Mouse (Mus musculus): ENCODE results near the gene Cfap97d1. TPM values are rescaled to one million over a fixed set of nuclear protein-coding genes. Genes with fewer than 3 reads are reported as not detected.

Cfap97d1 gene
- total and polyA plus RNA-seq, 3 experiments = not detected

DNA sequence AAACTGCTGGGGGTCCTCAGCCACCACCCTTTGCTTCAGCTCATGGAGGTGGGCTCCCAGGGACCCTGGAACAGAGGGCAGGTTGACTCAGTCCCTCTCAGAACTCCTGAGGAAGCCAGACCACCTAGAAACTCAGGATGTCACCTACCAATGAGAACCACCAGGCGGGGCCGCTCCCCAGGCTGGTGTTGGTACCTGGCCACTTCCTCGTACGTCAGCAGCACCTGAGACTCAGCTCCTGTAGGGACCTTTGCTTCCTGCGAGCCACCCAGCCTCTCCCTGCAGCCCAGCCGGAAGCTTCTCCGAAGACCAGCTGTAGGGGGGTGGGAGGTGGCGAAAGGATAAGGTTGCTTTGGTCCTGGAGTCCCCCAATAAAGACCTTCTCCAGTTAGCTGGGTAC, 24.3 kb downstream of the Cfap97d1 start:
- Histone ChIP-seq H3K27me3 (ENCODE audit: insufficient read depth, low read length) (peaks cover 22% of the 10 kb centered on the region), H3K36me3 (replicated peaks) (no peaks in the 10 kb centered on the region), H3K9me3 (replicated peaks) (no peaks in the 10 kb centered on the region; the same call in 1 of the 2 replicates), H3K4me1 (ENCODE audit: insufficient read depth, low read depth, low read length) (no peaks in the 10 kb centered on the region), H3K4me3 (ENCODE audit: low read depth, low read length) (no peak overlapping the region)
- TF ChIP-seq POLR2AphosphoS5 (IDR thresholded peaks at IDR 0.05; ENCODE audit: insufficient replicate concordance, low read depth, low read length) (no peak), CTCF (IDR thresholded peaks at IDR 0.05; ENCODE audit: low read depth, low read length) (no peak), GATA2 (IDR thresholded peaks at IDR 0.05; ENCODE audit: borderline replicate concordance, low read depth, low read length) (no peak), GATA1 (IDR thresholded peaks at IDR 0.05; ENCODE audit: borderline replicate concordance, low read length) (no peak), TAL1 (conservative IDR thresholded peaks at IDR 0.05; ENCODE audit: low read depth, low read length) (no peak)
- DNase-seq (ENCODE audit: low spot score) (no peak), ATAC-seq (ENCODE audit: extremely low read depth, insufficient number of reproducible peaks, low FRiP score, poor library complexity, severe bottlenecking) (no peak)

DNA sequence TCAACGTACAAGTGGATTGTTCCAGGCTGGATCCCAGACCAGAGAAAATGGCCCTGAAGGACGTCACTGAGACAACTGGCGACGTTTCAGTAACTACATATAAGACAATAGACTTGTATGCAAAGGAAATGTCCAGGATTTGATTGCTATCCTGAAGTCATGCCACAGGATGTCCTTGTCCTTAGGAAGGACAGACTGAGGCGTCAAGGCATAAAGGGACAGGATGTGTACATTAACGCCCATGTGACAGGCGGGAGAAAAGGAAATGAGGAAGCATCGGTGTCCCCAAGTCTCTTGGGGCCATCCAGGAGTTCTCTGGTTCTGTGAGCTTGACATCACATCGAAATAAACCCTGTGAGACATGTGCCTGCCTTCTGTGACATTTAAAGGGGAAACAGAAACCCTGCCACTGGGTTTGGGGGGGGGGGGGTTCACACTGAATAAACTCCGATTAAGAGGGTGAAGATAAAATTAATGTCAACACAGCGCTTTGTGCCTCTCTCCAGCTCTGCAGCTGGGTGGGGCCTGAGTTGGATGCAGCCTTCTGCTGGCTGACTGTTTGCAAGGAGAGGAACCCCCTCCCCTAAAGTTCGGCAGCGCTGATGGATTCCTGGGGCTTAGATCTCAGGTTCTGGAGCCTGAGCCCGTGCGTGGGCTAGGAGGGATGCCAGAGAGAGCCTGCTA, 25.0 kb downstream of the Cfap97d1 start:
- TF ChIP-seq CTCF (IDR thresholded peaks at IDR 0.05; ENCODE audit: low read depth, low read length) = no peak
- no peak for TF ChIP-seq TAL1 (conservative IDR thresholded peaks at IDR 0.05; ENCODE audit: low read depth, low read length)
- no peak for TF ChIP-seq GATA2 (IDR thresholded peaks at IDR 0.05; ENCODE audit: borderline replicate concordance, low read depth, low read length)
- no peak for TF ChIP-seq POLR2AphosphoS5 (IDR thresholded peaks at IDR 0.05; ENCODE audit: insufficient replicate concordance, low read depth, low read length)
- TF ChIP-seq GATA1 (IDR thresholded peaks at IDR 0.05; ENCODE audit: borderline replicate concordance, low read length) = no peak
- Histone ChIP-seq H3K4me1 (ENCODE audit: insufficient read depth, low read depth, low read length) (no peaks in the 10 kb centered on the region), H3K9me3 (replicated peaks) (no peaks in the 10 kb centered on the region; the same call in 1 of the 2 replicates), H3K4me3 (ENCODE audit: low read depth, low read length) (no peak overlapping the region), H3K27me3 (ENCODE audit: insufficient read depth, low read length) (peaks cover 24% of the 10 kb centered on the region), H3K36me3 (replicated peaks) (no peaks in the 10 kb centered on the region)
- ATAC-seq (ENCODE audit: extremely low read depth, insufficient number of reproducible peaks, low FRiP score, poor library complexity, severe bottlenecking) (no peak), DNase-seq (ENCODE audit: low spot score) (no peak)

DNA sequence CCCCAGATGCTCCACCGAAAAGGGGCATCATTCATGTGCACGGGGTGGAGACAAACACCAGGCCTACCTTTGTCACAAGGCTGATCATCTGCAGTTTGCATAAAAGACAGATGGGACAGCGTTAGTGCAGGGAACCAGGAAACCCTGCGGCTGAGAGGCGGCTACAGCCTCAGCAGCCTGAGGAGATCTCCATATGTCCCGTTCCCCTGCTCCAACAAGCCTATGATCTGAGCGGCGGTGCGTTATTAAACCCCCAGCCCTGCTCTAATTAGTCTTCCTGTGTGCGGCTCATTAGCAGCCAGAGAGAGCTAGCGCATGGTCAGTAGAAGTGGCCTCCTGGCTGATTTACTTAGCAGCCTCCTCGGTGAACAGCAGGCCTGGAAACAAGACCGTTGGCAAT, 26.1 kb downstream of the Cfap97d1 start:
- TF ChIP-seq CTCF (IDR thresholded peaks at IDR 0.05; ENCODE audit: low read depth, low read length) (no peak), POLR2AphosphoS5 (IDR thresholded peaks at IDR 0.05; ENCODE audit: insufficient replicate concordance, low read depth, low read length) (no peak), GATA2 (IDR thresholded peaks at IDR 0.05; ENCODE audit: borderline replicate concordance, low read depth, low read length) (no peak), GATA1 (IDR thresholded peaks at IDR 0.05; ENCODE audit: borderline replicate concordance, low read length) (no peak), TAL1 (conservative IDR thresholded peaks at IDR 0.05; ENCODE audit: low read depth, low read length) (no peak)
- DNase-seq (ENCODE audit: low spot score) (no peak), ATAC-seq (ENCODE audit: extremely low read depth, insufficient number of reproducible peaks, low FRiP score, poor library complexity, severe bottlenecking) (no peak)
- H3K27me3 ChIP-seq (ENCODE audit: insufficient read depth, low read length) = peaks cover 27% of the 10 kb centered on the region
- H3K9me3 ChIP-seq (replicated peaks) = no peaks in the 10 kb centered on the region
- no peaks in the 10 kb centered on the region for H3K36me3 ChIP-seq (replicated peaks)
- no peaks in the 10 kb centered on the region for H3K4me1 ChIP-seq (ENCODE audit: insufficient read depth, low read depth, low read length)
- no peak overlapping the region for H3K4me3 ChIP-seq (ENCODE audit: low read depth, low read length)

DNA sequence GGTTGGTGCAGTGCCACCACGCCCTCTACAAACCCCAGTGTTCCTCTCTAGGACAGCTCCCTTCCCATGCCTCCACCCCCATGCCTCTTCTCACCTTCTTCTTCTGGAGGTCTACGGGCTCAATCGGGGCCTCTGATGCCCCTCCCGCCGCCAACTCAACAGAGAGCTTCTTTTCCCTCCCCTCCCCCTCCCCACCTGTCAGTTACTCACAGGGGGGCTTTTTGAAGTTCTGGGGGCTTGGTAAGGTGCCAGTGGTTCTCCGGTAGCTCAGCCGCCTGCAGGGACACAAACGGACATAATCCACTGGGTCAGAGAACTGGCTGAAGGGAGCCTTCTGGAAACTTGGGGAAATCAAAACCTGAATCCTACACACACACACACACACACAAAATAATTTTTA, 27.4 kb downstream of the Cfap97d1 start:
- H3K9me3 ChIP-seq (replicated peaks) = no peaks in the 10 kb centered on the region
- peaks cover 29% of the 10 kb centered on the region for H3K27me3 ChIP-seq (ENCODE audit: insufficient read depth, low read length)
- DNase-seq (ENCODE audit: low spot score) (no peak), ATAC-seq (ENCODE audit: extremely low read depth, insufficient number of reproducible peaks, low FRiP score, poor library complexity, severe bottlenecking) (no peak)
- no peaks in the 10 kb centered on the region for H3K36me3 ChIP-seq (replicated peaks)
- no peaks in the 10 kb centered on the region for H3K4me1 ChIP-seq (ENCODE audit: insufficient read depth, low read depth, low read length)
- no peak overlapping the region for H3K4me3 ChIP-seq (ENCODE audit: low read depth, low read length)
- TF ChIP-seq GATA1 (IDR thresholded peaks at IDR 0.05; ENCODE audit: borderline replicate concordance, low read length) (no peak), POLR2AphosphoS5 (IDR thresholded peaks at IDR 0.05; ENCODE audit: insufficient replicate concordance, low read depth, low read length) (no peak), GATA2 (IDR thresholded peaks at IDR 0.05; ENCODE audit: borderline replicate concordance, low read depth, low read length) (no peak), CTCF (IDR thresholded peaks at IDR 0.05; ENCODE audit: low read depth, low read length) (no peak), TAL1 (conservative IDR thresholded peaks at IDR 0.05; ENCODE audit: low read depth, low read length) (no peak)

DNA sequence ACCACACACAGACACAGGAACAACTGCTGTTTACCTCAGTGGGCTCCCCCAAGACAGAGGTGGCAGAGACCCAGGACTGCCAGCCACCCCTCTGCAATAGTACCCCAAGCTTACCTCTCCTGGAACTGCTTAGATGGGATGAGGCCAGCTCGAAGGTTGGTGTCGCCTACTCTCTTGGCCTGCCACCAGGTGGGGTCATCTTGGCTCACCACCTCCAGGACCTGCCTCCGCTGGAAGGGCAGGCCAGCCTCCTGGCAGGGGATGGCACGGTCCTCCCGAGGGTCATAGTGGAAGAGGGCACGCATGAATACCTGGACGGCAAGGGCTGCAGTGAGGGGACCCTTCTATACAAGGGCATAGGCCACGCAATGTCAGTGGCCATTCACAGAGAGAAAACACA, 29.1 kb downstream of the Cfap97d1 start:
- TF ChIP-seq TAL1 (conservative IDR thresholded peaks at IDR 0.05; ENCODE audit: low read depth, low read length) (no peak), CTCF (IDR thresholded peaks at IDR 0.05; ENCODE audit: low read depth, low read length) (no peak), GATA2 (IDR thresholded peaks at IDR 0.05; ENCODE audit: borderline replicate concordance, low read depth, low read length) (no peak), GATA1 (IDR thresholded peaks at IDR 0.05; ENCODE audit: borderline replicate concordance, low read length) (no peak), POLR2AphosphoS5 (IDR thresholded peaks at IDR 0.05; ENCODE audit: insufficient replicate concordance, low read depth, low read length) (no peak)
- no peak for ATAC-seq (ENCODE audit: extremely low read depth, insufficient number of reproducible peaks, low FRiP score, poor library complexity, severe bottlenecking)
- Histone ChIP-seq H3K36me3 (replicated peaks) (no peaks in the 10 kb centered on the region), H3K27me3 (ENCODE audit: insufficient read depth, low read length) (peaks cover 24% of the 10 kb centered on the region), H3K9me3 (replicated peaks) (no peaks in the 10 kb centered on the region), H3K4me1 (ENCODE audit: insufficient read depth, low read depth, low read length) (no peaks in the 10 kb centered on the region), H3K4me3 (ENCODE audit: low read depth, low read length) (no peak overlapping the region)
- no peak for DNase-seq (ENCODE audit: low spot score)

DNA sequence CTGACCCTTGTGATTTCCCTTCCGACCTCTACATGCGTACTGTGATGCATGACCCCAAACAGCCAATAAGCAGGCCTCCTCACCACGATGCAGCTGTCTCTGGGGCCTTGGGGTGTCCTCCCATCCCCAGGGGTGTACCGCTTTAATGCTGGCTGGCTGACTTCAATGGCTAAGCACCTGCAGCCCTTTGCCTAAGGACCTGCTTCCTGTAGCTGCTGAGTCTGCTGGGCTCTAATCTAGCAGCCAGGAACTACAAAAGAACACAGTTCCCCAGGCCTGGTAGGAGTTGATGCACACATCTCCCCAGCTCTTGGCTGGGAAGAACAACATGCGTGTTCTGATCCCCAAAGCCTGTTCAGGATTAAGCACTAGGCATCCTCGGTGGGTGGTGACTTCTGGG, 31.4 kb downstream of the Cfap97d1 start:
- TF ChIP-seq POLR2AphosphoS5 (IDR thresholded peaks at IDR 0.05; ENCODE audit: insufficient replicate concordance, low read depth, low read length) = no peak
- TF ChIP-seq CTCF (IDR thresholded peaks at IDR 0.05; ENCODE audit: low read depth, low read length) = no peak
- no peak for TF ChIP-seq GATA2 (IDR thresholded peaks at IDR 0.05; ENCODE audit: borderline replicate concordance, low read depth, low read length)
- TF ChIP-seq TAL1 (conservative IDR thresholded peaks at IDR 0.05; ENCODE audit: low read depth, low read length) = no peak
- no peak for TF ChIP-seq GATA1 (IDR thresholded peaks at IDR 0.05; ENCODE audit: borderline replicate concordance, low read length)
- no peak overlapping the region for H3K4me3 ChIP-seq (ENCODE audit: low read depth, low read length)
- DNase-seq (ENCODE audit: low spot score) (no peak), ATAC-seq (ENCODE audit: extremely low read depth, insufficient number of reproducible peaks, low FRiP score, poor library complexity, severe bottlenecking) (no peak)
- peaks cover 29% of the 10 kb centered on the region for H3K27me3 ChIP-seq (ENCODE audit: insufficient read depth, low read length)
- no peaks in the 10 kb centered on the region for H3K4me1 ChIP-seq (ENCODE audit: insufficient read depth, low read depth, low read length)
- H3K9me3 ChIP-seq (replicated peaks) = no peaks in the 10 kb centered on the region
- H3K36me3 ChIP-seq (replicated peaks) = no peaks in the 10 kb centered on the region
